Mouse (Mus musculus) brain, embryonic 18.5 days (tissue): ENCODE data around the gene Tspan31.
A peak's percentile ranks its signal among the peaks of the same experiment; 100 is the strongest.

Experiments used
- DNase-seq: peaks from one replicate; pipeline ENCODE4 v3.0.0-alpha.2; 2012; ENCODE audit warnings: low read depth, low spot score

Gene Tspan31

DNA sequence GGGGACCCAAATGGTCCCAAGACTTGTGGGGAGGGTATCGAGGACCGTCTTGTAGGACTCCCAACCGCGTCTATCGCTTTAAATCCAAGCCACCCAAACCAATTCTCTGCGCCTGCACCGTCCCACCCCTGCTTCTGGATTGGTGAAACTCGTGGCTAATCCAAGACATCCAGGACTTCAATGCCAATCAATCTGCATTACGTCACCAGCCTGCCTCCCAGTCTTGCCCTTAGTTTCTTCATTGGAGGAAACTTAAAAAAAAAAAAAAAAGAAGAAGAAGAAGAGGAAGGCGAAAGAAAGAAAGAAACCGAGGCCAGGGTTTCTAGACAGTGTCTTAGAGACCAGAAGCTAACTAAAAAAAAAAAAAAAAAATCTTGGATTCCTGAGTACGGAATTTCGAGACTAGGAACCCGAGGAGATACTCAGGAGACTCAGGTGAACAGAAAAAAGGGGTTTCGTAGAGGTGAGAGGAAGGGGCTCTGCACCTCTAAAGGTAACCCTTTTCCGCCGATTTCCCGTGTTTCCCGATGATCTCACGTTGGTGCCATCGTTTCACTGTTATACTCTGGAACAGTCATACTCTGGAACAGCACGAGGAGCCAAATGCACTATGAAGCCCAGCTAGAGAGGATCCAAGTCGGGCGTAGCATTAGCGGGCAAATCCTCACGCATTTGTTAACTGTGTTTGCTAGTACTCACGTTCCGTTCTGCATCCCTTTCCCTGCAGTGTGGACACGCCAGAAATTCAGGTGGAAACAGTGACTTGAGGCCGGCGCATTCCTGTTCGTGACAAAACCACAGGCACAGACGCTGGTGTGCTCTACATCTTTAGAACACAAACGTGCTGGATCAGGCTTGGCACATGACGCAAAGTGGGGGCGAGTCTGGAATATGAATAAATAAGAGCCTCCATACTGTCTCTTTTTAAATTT lies at the start of gene Tspan31:
Tspan31 (minus strand) TSS at position 75 of the 932 bp plus-strand sequence.
- DNase-seq, result peak; percentile 98

DNA sequence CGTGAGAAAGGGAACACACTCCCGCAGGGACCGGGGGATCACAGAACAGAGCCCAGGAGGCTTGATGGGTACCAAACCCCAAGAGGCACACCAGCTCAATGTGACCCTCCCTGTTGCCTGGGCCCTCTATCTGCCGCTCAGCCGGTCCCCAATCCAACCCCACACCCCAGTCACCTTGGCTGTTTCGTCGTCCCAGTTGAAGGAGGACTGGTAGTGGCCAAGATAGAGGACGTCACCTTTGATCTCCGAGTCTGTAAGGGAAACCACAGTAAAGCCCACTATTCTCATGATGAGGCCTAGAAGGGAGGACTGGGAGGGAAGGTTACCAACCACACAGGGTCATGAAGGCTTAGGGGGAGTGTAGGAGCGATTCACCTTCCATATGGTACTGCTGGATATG lies 49.2 kb upstream of the Tspan31 start:
- DNase-seq, result no peak

DNA sequence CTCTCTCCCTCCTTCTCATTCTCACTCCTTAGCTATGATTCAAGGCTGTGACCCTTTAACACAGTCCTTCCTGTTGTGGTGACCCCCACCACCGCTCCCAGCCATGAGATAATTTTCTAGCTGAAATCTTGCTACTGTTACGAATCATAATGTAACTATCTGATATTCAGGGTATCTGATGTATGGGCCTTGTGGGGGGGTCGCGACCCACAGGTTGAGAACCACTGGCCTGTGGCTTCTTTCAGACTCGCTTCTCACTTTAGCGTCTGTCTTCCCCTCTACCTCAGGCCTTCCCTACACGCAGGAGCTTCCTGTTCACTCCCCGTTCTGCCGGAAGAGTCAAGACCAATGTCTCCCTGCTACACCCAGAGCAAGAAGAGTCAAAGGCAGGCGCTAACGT lies 48.4 kb upstream of the Tspan31 start:
- DNase-seq, result no peak

DNA sequence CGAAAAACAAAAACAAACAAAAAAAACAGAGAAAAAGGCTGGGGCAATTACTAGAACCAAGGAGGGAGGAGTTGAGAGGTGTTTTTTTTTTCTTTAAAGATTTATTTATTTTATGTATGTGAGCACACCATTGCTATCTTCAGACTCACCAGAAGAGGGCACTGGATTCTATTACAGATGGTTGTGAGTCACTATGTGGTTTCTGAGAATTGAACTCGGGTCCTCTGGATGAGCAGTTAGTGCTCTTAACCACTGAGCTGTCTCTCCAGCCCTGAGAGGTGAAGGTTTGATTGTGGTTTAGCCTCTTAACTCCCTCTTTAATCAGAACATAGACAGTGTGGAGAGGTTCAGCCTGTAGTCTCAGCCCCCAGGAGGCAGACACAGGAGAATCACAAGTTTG lies 45.0 kb upstream of the Tspan31 start:
- DNase-seq, result no peak

DNA sequence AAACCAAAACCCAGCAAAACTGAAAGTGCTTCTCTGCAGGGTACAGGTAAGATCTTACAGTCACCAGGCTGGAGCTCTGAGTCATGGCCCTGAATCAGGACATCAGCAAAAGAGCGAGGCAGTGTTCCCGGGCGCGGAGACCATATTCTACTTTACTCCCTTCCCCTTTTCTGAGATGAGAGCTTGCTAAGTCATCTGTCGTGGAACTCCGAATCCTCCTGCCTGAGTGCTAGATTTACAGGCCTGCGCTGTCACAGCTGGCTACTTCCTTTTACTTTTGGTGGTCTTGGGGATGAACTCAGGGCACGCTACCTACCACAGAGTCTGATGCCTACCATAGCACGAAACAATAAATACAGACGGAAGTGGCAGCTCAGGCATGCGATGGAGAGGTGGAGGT lies 44.3 kb upstream of the Tspan31 start:
- no peak for DNase-seq

DNA sequence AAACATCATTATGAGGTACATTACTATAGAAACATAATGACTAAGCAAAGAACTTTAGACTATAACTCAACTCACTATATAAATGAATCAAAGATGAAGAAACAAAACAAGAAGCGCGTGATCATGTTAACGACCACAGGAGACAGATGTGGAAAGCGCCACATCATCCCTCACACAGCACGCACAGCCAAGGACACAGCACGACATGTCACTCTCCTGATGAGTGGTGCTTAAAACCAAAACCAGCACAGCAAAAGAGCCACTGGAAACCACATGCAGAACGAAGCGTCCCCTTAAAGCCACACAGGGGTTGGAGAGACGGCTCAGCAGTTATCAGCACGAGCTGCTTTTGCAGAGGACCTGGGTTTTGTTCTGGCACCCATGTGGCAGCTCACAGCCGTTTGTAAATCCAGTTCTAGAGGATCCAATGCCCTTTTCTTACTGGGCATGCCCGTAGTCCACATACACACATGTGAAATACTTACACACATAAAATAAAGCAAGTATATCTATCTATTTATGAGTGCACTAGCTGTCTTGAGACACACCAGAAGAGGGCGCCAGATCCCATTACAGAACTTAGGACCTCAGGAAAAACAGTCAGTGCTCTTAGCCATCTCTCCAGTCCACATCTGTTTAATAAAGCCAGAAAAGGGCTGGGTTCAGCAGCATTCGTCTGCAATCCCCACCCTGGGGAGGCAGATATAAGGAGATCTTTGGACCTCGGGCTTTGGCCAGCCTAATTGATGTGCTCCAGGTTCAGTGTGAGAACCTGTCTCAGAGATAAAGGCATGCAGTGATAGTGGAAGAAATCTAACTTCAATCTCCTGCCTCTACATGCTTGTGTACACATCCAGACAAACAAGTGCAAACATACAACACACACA lies 41.2 kb upstream of the Tspan31 start:
- DNase-seq, result no peak

DNA sequence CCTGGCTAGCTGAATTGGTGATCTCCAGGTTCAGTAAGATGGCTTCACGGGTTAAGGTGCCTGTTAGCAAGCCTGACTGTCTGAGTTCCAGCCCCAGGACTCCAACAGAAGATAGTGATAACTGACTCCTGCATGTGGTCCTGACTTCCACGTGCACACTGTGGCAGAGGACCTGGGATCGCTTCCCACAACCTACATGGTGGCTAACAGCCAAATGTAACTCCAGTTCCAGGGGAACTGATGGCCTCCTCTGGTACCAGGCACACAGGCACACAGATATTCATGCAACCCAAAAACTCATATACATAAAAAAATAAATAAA lies 38.2 kb upstream of the Tspan31 start:
- no peak for DNase-seq

DNA sequence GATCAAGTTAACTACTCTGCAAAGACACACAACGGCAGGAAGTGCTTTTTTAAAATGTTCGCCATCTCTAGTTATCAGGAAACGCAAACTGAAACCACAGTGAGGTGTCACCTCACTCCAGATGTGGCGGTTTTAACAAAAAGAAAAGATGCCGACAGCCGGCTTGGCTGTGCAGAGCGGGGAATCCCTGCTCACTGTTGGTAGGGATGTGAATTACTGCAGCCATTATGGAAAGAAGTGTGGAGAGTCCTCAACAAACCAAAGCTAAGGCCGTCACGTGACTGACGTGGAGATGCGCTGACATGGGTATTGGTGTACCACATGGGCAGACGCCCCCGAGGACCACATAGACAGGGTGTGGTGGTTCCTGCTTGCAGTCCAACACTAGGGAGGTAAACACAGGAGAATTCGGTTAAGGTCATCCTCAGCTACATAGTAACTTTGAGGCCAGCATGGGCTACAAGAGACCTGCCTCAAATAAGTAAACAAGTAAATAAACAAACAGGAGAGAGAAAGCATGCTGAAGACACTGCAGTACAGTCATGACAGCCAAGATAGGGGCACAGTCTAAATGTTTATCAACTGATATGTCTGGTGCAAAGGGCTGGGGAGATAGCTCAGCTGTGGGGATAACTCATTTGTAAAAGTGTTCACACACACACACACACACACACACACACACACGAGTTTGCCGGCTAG lies 37.6 kb upstream of the Tspan31 start:
- no peak for DNase-seq

DNA sequence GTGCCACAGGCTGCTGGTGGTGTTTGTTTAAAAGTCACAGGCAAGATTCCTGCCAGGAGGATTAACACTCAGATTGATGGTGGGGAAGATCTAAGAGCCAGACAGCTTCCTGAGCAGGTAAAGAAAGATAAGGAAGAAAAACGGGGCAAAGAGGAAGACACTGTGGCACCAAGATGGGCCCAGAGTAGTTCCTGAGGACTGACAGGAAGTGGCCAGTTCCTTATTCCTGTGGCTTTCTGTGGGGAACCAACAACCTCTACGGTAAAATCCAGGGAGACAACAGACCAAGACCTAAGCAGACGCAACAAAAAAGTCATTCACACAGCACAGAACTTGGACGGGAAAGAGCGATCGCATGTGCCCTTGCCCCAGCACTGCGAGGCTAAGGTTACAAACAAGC lies 33.6 kb upstream of the Tspan31 start:
- no peak for DNase-seq

DNA sequence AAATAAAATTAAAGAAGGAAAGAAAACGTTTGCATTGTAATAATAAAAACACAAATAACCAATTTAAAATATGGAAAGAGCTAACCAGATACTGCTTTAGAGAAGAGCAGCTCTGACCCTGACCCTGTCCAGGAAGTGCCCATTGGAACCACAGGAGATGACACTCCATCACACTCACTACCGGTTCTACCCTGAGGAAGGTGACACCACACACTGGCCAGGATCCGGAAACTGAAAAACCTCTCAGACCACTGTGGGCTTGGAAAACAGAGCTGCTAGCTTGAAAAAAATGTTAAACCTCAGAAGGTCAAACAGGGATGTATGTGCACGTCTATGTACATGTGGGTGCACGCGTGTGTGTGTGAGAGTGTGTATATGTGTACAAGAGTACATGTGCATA lies 31.1 kb upstream of the Tspan31 start:
- no peak for DNase-seq

DNA sequence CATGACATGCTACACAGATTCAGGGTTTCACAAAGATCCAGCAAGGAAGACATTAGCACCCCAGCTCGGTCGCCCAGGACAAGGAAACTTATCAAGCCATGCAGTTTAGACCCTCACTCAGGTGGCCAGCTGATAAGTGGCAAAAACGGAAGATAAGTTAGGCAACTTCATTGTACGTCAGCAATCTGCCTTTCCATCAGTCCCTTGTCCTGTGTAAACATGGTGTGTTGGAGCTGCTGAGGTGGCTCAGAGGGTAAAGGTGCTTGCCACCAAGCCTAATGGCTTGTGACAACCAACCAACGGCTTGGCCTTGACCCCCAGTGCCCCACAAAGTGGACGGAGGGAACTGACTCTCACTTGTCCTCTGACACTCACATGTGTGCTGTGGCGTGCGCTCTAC lies 30.4 kb upstream of the Tspan31 start:
- DNase-seq, result no peak

DNA sequence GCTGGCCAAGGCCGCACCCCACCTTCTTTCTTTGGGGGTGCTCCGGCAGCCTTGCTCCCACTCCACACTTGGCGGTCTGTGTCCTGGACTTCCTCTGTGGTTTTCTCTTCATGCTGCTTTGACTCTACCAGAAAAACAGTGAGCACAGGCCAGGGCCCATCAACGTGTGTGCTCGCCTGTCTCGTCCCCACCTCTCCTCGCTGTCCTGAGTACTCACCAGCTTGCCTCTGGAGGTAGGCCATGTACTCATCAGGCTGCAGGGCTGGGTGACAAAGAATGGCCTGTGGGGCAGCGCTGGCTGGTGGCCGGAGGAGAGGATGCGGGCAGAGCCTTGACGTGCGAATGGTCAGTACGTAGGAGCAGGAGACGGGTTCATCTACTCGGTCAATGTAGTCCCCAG lies 29.8 kb upstream of the Tspan31 start:
- DNase-seq, result no peak

DNA sequence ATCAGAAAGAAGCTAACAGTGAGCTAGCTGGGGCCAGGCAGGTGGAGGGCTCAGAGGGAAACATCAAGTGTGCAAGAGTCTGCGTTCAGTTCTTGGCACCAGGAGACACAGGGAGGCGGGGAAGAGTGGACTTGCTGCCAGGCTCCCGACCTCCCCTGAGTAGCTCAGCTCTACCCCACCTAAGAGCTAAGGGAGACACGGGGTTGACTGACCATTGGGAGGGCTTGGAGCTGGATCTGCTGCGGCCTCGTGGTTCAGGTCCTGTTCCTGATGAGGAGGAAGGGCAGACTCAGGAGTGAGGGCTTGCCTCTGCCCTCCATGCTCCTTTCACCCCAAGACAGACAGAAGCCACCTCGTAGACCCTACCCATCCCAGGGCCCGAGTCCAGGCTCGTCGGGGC lies 29.1 kb upstream of the Tspan31 start:
- no peak for DNase-seq

DNA sequence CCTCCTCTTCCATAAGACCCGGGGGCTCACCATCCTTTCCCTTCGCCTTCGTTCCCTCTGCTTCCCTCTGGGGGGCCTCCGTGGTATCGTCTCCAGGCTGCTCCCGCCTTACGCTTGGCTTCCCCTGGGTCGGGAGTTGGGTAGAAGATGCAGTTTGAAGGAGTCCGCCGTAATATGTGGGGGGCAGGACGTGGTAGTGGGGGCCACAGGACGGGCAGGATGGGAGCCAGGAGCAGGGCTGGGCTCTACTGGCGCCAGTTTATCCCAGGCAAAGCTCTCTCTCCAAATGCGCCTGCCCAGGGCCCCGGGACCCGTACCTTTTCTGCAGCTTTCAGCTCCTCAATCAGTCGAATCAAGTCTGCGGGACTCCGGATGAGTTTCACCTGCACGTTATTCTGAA lies 28.4 kb upstream of the Tspan31 start:
- no peak for DNase-seq

DNA sequence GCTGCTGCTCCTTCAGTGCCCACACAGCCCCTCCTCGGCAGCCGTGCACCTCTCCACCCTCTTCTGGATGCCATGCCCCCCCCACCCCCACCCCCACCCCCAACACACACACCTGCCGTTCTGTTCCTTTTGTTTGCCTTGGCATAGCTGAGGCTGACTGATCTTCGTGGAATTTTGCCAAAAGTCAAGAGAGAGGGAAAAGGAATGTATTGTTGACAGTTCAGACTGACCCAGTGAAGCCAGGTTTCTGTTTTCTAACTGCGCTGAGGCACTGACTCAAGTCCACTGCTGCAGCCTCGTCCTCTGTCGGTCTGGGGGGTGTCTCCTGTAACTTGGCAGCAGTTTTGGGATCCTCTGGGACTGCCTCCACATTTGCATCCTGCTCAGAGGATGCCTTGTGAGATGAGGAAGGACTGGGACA lies 24.3 kb upstream of the Tspan31 start:
- DNase-seq, result no peak

DNA sequence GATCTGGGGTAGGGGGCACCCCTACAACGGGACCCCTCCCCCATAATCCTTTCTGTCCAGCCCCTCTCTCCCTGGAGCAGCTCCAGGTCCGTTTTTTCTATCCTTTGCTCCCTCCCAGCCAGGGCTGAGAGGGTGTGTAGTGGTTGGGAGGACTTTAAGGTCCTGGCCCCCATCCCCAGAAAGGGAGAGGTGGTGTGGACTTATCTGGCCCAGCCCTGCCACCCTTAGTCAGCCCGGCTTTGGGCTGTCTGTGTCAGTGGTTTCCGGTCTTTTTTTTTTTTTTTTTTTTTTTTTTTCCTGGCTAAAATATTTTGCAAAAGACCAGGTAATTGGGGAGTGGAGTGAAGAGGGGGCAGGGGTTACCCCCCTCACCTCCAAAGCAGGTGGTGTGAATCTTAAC lies 22.7 kb upstream of the Tspan31 start:
- DNase-seq, result no peak

DNA sequence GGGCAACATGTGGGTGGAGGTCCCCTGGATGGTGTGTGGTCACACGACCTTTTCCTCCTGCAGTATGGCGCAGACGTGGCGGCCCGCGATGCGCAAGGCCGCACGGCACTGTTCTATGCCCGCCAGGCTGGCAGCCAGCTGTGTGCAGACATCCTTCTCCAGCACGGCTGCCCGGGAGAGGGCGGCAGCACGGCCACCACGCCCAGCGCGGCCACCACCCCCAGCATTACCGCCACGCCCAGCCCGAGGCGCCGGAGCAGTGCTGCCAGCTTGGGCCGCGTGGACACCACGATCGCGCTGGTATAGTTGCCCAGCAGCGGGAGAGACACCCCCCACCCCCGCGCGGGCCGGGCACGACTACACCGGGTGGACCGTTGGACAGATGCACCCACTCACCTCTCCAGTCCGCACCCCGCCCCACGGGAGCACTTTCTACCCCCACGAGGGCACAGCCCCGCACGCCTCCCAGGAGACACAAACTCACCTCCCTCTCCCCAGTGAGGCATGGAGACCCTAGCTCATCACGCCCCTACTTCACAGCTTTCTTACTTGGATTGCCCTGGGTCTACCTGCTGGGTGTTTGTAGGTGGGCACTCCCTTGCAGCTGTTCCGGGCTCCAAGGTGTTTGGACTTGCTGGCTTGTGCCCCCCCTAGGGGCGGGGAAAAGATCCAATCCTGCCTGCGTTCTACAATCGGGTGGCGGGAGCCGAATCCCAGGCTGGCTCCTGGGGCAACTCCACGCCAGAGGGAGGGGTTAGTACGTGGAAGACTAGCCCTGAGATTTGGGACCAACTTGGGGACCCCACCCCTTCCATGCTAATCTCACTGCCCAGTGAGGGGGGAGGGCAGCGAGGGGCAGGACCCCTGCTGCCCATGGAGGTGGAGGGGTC lies 21.7 kb upstream of the Tspan31 start:
- no peak for DNase-seq

DNA sequence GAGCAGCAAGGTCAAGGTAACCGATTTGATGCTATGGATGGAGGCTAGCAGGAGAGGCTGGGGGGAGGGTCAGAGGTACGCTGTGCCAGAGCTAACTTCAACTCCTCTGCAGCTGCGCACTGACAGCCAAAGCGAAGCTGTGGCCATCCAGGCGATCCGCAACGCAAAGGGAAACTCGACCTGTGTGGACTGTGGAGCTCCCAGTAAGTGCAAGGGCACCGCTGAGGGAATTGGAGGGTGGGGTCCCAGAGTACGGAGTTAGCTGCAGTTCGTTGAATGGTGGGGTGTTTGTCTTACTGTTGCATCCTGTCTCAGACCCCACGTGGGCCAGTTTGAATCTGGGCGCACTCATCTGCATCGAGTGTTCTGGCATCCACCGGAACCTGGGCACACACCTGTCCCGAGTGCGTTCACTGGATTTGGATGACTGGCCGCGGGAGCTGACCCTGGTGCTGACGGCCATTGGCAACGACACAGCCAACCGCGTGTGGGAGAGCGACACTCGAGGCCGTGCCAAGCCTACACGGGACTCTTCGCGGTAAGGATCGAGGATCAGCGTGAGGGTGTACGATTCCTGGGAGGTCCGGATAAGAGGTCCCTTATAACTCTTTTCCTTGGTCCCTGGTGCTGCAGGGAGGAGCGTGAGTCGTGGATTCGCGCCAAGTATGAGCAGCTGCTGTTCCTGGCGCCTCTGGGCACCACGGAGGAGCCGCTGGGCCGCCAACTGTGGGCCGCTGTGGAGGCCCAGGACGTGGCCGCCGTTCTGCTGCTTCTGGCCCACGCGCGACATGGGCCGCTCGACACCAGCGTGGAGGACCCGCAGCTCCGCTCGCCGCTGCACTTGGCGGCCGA lies 20.7 kb upstream of the Tspan31 start:
- no peak for DNase-seq

DNA sequence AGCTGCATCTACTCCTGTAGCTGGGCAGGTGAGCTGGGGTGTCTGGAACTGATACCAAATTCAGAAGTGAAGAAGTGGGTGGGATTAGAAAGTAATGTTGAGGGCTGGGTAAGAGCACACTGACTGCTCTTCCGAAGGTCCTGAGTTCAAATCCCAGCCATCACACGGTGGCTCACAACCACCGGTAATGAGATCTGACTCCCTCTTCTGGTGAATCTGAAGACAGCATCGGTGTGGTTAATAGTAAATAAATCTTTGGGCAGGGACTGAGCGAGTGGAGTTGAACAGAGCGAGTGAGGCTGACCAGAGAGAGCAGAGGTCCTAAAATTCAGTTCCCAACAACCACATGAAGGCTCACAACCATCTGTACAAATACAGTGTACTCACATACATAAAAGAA lies 15.6 kb upstream of the Tspan31 start:
- no peak for DNase-seq

DNA sequence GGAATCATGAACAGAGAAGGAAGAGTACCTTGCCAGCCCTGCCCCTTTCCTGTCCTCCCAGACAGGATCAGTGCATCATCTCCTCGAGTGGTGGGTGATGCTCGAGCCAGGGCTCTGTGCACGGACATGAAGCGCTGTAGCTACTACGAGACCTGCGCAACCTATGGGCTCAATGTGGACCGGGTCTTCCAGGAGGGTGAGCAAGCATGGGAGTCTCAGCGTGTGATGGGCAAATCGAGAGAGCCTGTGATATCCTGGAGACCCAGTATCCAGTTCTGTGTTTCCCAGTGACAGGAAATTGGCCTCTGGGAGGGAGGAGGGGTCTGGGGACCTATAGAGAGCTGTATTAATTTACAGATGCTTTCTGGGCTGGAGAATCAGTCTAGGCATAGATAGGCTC lies 15.0 kb upstream of the Tspan31 start:
- no peak for DNase-seq
